8 mouse cellular contexts compared by ENCODE assay signal in genomic region chr11:117081165-117082064, GRCm38 (mm10). TPM values are rescaled to one million over a fixed set of nuclear protein-coding genes. Genes with fewer than 3 reads are reported as not detected.
DNase-seq lines count a peak whose midpoint lies in the region; ATAC-seq and TF ChIP-seq lines count a peak whose summit lies in the region.

No protein-coding gene starts in this region.

- WGBS in hindbrain, embryonic 11.5 days: 34% methylated on average over 16 of the region's 16 CpGs
- WGBS in lung, postnatal 0 days: 21% methylated on average over 16 of the region's 16 CpGs

- H3K27ac ChIP-seq in hindbrain, embryonic 11.5 days (ENCODE audit: low read depth, low read length): no peak overlapping the region
- H3K27ac ChIP-seq in lung, postnatal 0 days (ENCODE audit: low read length): peak overlapping the region; percentile 75

- no peak for ATAC-seq in hindbrain, embryonic 11.5 days (ENCODE audit: low FRiP score)
- peak; percentile 94 for ATAC-seq in lung, postnatal 0 days

- H3K36me3 ChIP-seq in hindbrain, embryonic 11.5 days (ENCODE audit: control insufficient read depth, insufficient read depth, low read length): peaks cover 3% of the 10 kb centered on the region; the same call in 1 of the 2 replicates
- peaks cover 16% of the 10 kb centered on the region for H3K36me3 ChIP-seq in lung, postnatal 0 days (ENCODE audit: insufficient read depth, low read length)

- H3K4me2 ChIP-seq in hindbrain, embryonic 11.5 days (replicated peaks; ENCODE audit: low read depth, low read length): no peak overlapping the region
- H3K4me2 ChIP-seq in lung, postnatal 0 days (replicated peaks; ENCODE audit: low read depth, low read length): peak overlapping the region; percentile 11; the same call in 1 of the 2 replicates

- H3K9me3 ChIP-seq in hindbrain, embryonic 11.5 days (ENCODE audit: control insufficient read depth, low read length): no peaks in the 10 kb centered on the region
- no peaks in the 10 kb centered on the region for H3K9me3 ChIP-seq in lung, postnatal 0 days (ENCODE audit: low read length)

- H3K9ac ChIP-seq in hindbrain, embryonic 11.5 days (ENCODE audit: low read depth, low read length): no peak overlapping the region
- no peak overlapping the region for H3K9ac ChIP-seq in lung, postnatal 0 days (replicated peaks; ENCODE audit: low read depth)

- peak; percentile 97 for TF ChIP-seq CTCF in lung, postnatal 0 days (IDR thresholded peaks at IDR 0.05)

- no peaks in the 10 kb centered on the region for H3K4me1 ChIP-seq in hindbrain, embryonic 11.5 days (replicated peaks; ENCODE audit: control insufficient read depth, insufficient read depth, low read length)
- peaks cover 15% of the 10 kb centered on the region for H3K4me1 ChIP-seq in lung, postnatal 0 days (ENCODE audit: insufficient read depth, low read depth, low read length)

- no peaks in the 10 kb centered on the region for H3K27me3 ChIP-seq in hindbrain, embryonic 11.5 days (ENCODE audit: control insufficient read depth, insufficient read depth, low read length)
- H3K27me3 ChIP-seq in lung, postnatal 0 days (replicated peaks; ENCODE audit: insufficient read depth, low read length): no peaks in the 10 kb centered on the region

- no peak overlapping the region for H3K4me3 ChIP-seq in hindbrain, embryonic 11.5 days (ENCODE audit: low read depth, low read length)
- H3K4me3 ChIP-seq in lung, postnatal 0 days (ENCODE audit: low read depth, low read length): no peak overlapping the region

- peak; percentile 92 for TF ChIP-seq EP300 in lung, postnatal 0 days (IDR thresholded peaks at IDR 0.05)

- peak; percentile 95 for DNase-seq in Muller cell, postnatal 12 days (ENCODE audit: inconsistent ontology term)
- peak; percentile 90 for DNase-seq in cerebellum, adult 9-10 months
- peak; percentile 78 to 91 for DNase-seq in frontal cortex, adult 2 months (ENCODE audit: extremely low spot score in 1 of 2, low spot score in 1 of 2)
- DNase-seq in hindbrain, embryonic 11.5 days (ENCODE audit: low spot score): peak; percentile 88
- DNase-seq in layer of hippocampus, adult 9-10 months (ENCODE audit: low spot score): peak; percentile 80
- DNase-seq in lung, postnatal 0 days (ENCODE audit: low spot score): peak; percentile 98
- peak; percentile 39 for DNase-seq in ovary, postnatal 10 days (ENCODE audit: low spot score)
- peak; percentile 81 for DNase-seq in thymus, postnatal 0 days (ENCODE audit: low spot score)

RNA-seq across cellular contexts. Expression of gene Sec14l1, which starts 33.6 kb away (rescaled TPM):
- 214 and 229 TPM in 2 replicates for polyA plus RNA-seq in frontal cortex, adult 2 months (2012; rRNA removed)
- polyA plus RNA-seq in hindbrain, embryonic 11.5 days (2014; fragmentation: Nextera tagmentation; extraction: Ambion mirVana): 36.7 and 36.9 TPM in 2 replicates
- polyA plus RNA-seq in lung, postnatal 0 days (2015; fragmentation: Nextera tagmentation; extraction: Ambion mirVana): 62.2 and 62.4 TPM in 2 replicates
- polyA plus RNA-seq in thymus, postnatal 0 days (2015; fragmentation: Nextera tagmentation; extraction: Ambion mirVana): 35.9 and 37.7 TPM in 2 replicates

Comparison
In these comparisons a context has a peak if more than half of its experiments do, and no peak if none do; other contexts are left out.
1. DNase-seq: peak in every context shown above with its lines; median percentile 98 in lung, postnatal 0 days; 95 in Muller cell, postnatal 12 days; 90 in cerebellum, adult 9-10 months; 88 in hindbrain, embryonic 11.5 days; 84 in frontal cortex, adult 2 months; 81 in thymus, postnatal 0 days; 80 in layer of hippocampus, adult 9-10 months; 39 in ovary, postnatal 10 days.